Mouse (Mus musculus): ENCODE measurements at regions not wholly inside any gene's neighbourhood (a gene's known extent, or its start where the extent isn't known, plus 50 kb on each side); places are given as distances from the start of the nearest gene placed in this dataset.

DNA sequence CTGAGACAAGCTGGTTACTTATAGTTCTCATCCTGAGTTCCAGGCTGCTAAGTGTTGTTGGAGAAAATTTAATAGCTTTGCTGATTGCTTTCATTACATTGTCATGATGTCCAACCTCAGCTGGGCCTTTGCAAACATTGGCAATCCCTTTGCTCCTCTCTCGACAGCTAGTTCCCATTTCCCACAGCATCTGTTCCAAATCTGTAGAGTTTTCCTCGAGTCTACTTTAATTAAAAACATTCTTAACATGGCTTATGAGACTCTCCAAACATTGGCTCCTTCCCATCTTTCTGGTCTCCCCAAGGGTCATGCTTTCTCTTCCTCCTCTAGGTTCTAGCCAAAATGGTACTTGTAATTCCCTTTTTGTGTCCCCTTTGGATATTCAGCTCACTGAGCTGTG lies 672.6 kb upstream of the Gm8797 start:
- no peak for DNase-seq

- DNase-seq = no peak
Measured at GRCm38 (mm10) chr3:5086721-5087120, 663.9 kb upstream of the Gm8797 start.

DNA sequence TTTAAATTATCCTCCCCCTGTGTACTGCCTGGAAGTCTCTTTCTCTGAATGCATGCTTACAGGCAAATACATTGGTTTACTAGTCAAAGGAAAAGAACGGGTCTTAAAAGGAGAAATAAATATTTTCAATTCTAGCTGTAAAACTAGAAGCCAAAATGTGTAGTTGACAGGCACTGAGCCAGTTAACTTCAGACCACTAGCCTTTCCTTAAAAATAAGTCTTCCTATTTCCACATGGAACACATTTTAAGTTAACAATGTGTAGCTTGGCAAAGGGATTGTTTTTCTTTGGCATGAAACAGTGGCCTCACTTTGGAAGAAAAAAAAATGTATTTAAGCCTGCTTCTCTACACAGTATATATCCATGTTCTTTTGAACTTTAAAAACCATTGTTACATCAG lies 661.7 kb upstream of the Gm8797 start:
- DNase-seq = no peak

DNA sequence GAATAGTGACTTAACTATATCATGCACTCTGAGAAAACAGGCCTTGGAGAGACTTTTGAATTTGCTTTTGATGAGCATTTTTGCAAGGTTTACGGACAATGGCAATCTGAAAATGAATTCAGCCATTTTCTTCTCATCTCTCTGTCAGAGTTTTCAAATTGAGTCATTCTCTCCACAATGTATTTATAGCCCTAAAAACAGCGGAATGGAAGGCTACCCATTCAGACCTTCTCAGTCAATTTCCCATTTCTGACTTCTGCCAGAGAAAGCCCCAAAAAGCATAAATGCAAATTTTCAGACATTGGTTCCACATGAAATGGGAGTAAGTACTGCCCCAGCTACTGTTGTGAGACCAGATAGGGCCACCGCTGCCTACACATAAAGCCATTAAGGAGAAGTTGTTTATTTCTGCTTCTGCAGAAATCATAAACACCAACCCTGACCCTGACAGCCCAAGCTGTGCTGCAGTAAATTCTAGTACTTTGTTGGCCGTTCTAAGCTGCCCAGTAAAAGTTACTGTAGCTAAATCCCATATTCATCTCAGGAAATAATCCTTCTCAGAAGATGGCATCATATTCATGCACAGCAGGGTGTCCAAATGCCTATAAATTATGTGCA lies 661.1 kb upstream of the Gm8797 start:
- DNase-seq = no peak

DNA sequence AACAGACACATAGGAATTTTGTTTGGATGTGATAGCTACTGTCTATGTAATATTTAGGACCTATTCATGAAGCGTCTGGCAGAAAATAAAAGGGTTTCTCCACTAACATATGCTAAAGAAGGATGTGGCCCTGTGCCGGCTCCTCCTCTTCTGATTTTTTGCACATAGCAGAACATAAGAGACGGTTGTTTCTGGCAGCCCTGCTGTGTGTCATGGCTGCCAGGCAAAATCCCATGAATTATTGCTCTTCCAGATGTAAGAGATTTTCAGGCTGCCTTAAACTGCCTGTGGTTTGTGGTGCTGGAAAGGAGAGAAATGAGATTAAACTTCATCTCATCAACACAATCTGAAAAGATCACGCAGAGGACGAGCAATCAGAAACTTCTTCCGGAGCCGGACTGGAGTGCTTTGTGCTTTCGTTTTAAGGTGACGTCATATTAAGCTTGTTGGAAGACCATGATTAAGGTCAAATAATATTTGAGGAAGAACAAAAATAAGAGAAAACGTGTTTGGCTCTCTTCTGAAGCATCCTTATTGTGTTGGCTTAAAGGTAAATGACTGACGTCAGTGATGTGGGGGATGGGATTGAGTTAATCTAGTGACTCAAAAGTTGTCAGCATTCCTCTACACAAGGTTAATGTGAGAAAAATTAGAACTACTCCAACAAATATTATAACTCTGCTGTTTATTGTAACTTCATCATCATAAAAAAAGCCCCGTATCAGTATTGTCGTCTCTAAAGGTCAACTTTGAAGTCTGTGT lies 660.3 kb upstream of the Gm8797 start:
- peak; percentile 47 for DNase-seq

- DNase-seq = no peak
Measured at GRCm38 (mm10) chr3:5090987-5091386, 659.6 kb upstream of the Gm8797 start.

Measured in embryo, embryonic 11 days (tissue).